Mouse (Mus musculus) liver, embryonic 16.5 days (tissue): ENCODE measurements around the gene Prkrip1. TPM values are rescaled to one million over a fixed set of nuclear protein-coding genes. Genes with fewer than 3 reads are reported as not detected.

Source experiments
- ATAC-seq: fragments of 200-750 bp; cut with Nextera tagmentation; 2 replicates; pipeline ENCODE4 v1.8.0; 2017; ENCODE audit warnings: low read depth, mild to moderate bottlenecking, moderate number of reproducible peaks, moderate library complexity
- H3K27ac ChIP-seq: fragments of 300-500 bp; sonication (generic); 2 replicates; pipeline ENCODE4 v1.5.1; 2014; ENCODE audit warnings: mild to moderate bottlenecking, low read length
- H3K27me3 ChIP-seq: fragments of 300-500 bp; sonication (generic); 2 replicates; pipeline ENCODE4 v1.6.1; 2014; ENCODE audit warnings: low read depth, low read length, mixed read lengths; ENCODE audit not compliant: control insufficient read depth, insufficient read depth
- H3K36me3 ChIP-seq: fragments of 300-500 bp; sonication (generic); 2 replicates; pipeline ENCODE4 v1.6.1; 2014; ENCODE audit warnings: mild to moderate bottlenecking; ENCODE audit not compliant: control insufficient read depth, insufficient read depth
- H3K4me1 ChIP-seq: fragments of 300-500 bp; sonication (generic); 2 replicates; pipeline ENCODE4 v1.6.1; 2014; ENCODE audit warnings: low read depth, low read length, mixed read lengths; ENCODE audit not compliant: control insufficient read depth
- H3K4me2 ChIP-seq: fragments of 300-500 bp; sonication (generic); 2 replicates; pipeline ENCODE4 v1.6.1; 2014; ENCODE audit warnings: low read depth, low read length, mixed read lengths
- H3K4me3 ChIP-seq: fragments of 300-500 bp; sonication (generic); 2 replicates; pipeline ENCODE4 v1.5.1; 2014; ENCODE audit warnings: low read depth, mild to moderate bottlenecking, low read length
- H3K9ac ChIP-seq: fragments of 300-500 bp; sonication (generic); 2 replicates; pipeline ENCODE4 v1.6.1; 2014; ENCODE audit warnings: low read depth, low read length
- H3K9me3 ChIP-seq: fragments of 300-500 bp; sonication (generic); replicated peaks from 2 replicates; pipeline ENCODE4 v1.6.1; 2016; ENCODE audit warnings: low read length; ENCODE audit not compliant: control insufficient read depth
- WGBS: fragments of 180-500 bp; shearing (Covaris S2); extraction: QIAGEN DNeasy Blood & Tissue Kit; methylation state at CpG from one replicate; pipeline ENCODE4 v1.1.7; 2014; ENCODE audit not compliant: insufficient replicate concordance; 5-methylcytosine and 5-hydroxymethylcytosine counted together
- polyA plus RNA-seq: library from polyadenylated mRNA; unstranded; fragments of >200 nt; fragmentation: Nextera tagmentation; extraction: Ambion mirVana; gene quantifications from 2 replicates; pipeline ENCODE4 v1.2.1, GENCODE M21; 2015

The Prkrip1 gene
- polyA plus RNA-seq, 1 experiment from 2014 or later, result 20.8 TPM

- no peaks in the 10 kb centered on the region for H3K9me3 ChIP-seq
- no peaks in the 10 kb centered on the region for H3K36me3 ChIP-seq
- H3K27ac ChIP-seq, result no peak overlapping the region
- WGBS, result 65% methylated on average over 1 of the region's 1 CpGs
- H3K4me3 ChIP-seq, result no peak overlapping the region
- H3K4me1 ChIP-seq, result peaks cover 4% of the 10 kb centered on the region
- no peak overlapping the region for H3K4me2 ChIP-seq
- ATAC-seq, result no peak
- peaks cover 11% of the 10 kb centered on the region for H3K27me3 ChIP-seq
- no peak overlapping the region for H3K9ac ChIP-seq
Observed at GRCm38 (mm10) chr5:136240381-136240780, 41.6 kb upstream of the Prkrip1 start.

- Histone ChIP-seq H3K27me3 (no peaks in the 10 kb centered on the region), H3K4me2 (peak overlapping the region; percentile 52), H3K36me3 (no peaks in the 10 kb centered on the region), H3K4me1 (peaks cover 4% of the 10 kb centered on the region), H3K27ac (no peak overlapping the region), H3K9me3 (no peaks in the 10 kb centered on the region), H3K4me3 (peak overlapping the region; percentile 27; the same call in 1 of the 2 replicates), H3K9ac (no peak overlapping the region)
- ATAC-seq, result no peak
- WGBS, result 3% methylated on average over 19 of the region's 19 CpGs
Observed at GRCm38 (mm10) chr5:136237607-136238006, 38.8 kb upstream of the Prkrip1 start.

GRCm38 (mm10) chr5:136236611-136237010 lies 37.8 kb upstream of the Prkrip1 start:
- WGBS, result 66% methylated on average over 5 of the region's 5 CpGs
- Histone ChIP-seq H3K27ac (no peak overlapping the region), H3K9ac (no peak overlapping the region), H3K36me3 (no peaks in the 10 kb centered on the region), H3K27me3 (peaks cover 1% of the 10 kb centered on the region; the same call in 1 of the 2 replicates), H3K4me3 (no peak overlapping the region), H3K4me1 (peaks cover 4% of the 10 kb centered on the region), H3K9me3 (no peaks in the 10 kb centered on the region), H3K4me2 (no peak overlapping the region)
- no peak for ATAC-seq

- peaks cover 3% of the 10 kb centered on the region; the same call in 1 of the 2 replicates for H3K27me3 ChIP-seq
- no peaks in the 10 kb centered on the region for H3K36me3 ChIP-seq
- H3K9ac ChIP-seq, result no peak overlapping the region
- ATAC-seq, result no peak
- no peak overlapping the region for H3K27ac ChIP-seq
- H3K4me3 ChIP-seq, result no peak overlapping the region
- no peak overlapping the region for H3K4me2 ChIP-seq
- WGBS, result 63% methylated on average over 4 of the region's 4 CpGs
- no peaks in the 10 kb centered on the region for H3K4me1 ChIP-seq
- H3K9me3 ChIP-seq, result no peaks in the 10 kb centered on the region
Observed at GRCm38 (mm10) chr5:136230348-136231035, 31.7 kb upstream of the Prkrip1 start.

GRCm38 (mm10) chr5:136226246-136226876 lies 27.6 kb upstream of the Prkrip1 start:
- H3K27me3 ChIP-seq, result no peaks in the 10 kb centered on the region
- H3K36me3 ChIP-seq, result no peaks in the 10 kb centered on the region
- no peaks in the 10 kb centered on the region for H3K9me3 ChIP-seq
- H3K9ac ChIP-seq, result no peak overlapping the region
- no peaks in the 10 kb centered on the region for H3K4me1 ChIP-seq
- H3K4me3 ChIP-seq, result no peak overlapping the region
- 28% methylated on average over 7 of the region's 7 CpGs for WGBS
- H3K27ac ChIP-seq, result no peak overlapping the region
- no peak overlapping the region for H3K4me2 ChIP-seq
- ATAC-seq, result no peak

GRCm38 (mm10) chr5:136218585-136218984 lies 19.8 kb upstream of the Prkrip1 start:
- Histone ChIP-seq H3K9ac (no peak overlapping the region), H3K4me2 (no peak overlapping the region), H3K27ac (no peak overlapping the region), H3K36me3 (no peaks in the 10 kb centered on the region), H3K4me1 (no peaks in the 10 kb centered on the region), H3K27me3 (no peaks in the 10 kb centered on the region), H3K4me3 (no peak overlapping the region), H3K9me3 (no peaks in the 10 kb centered on the region)
- WGBS, result 73% methylated on average over 12 of the region's 12 CpGs
- no peak for ATAC-seq

- Histone ChIP-seq H3K4me1 (no peaks in the 10 kb centered on the region), H3K9me3 (no peaks in the 10 kb centered on the region), H3K36me3 (no peaks in the 10 kb centered on the region), H3K27ac (no peak overlapping the region), H3K4me3 (no peak overlapping the region), H3K9ac (no peak overlapping the region), H3K27me3 (no peaks in the 10 kb centered on the region), H3K4me2 (no peak overlapping the region)
- WGBS, result 36% methylated on average over 4 of the region's 4 CpGs
- no peak for ATAC-seq
Observed at GRCm38 (mm10) chr5:136217932-136218381, 19.2 kb upstream of the Prkrip1 start.

- Histone ChIP-seq H3K4me3 (no peak overlapping the region), H3K4me2 (no peak overlapping the region), H3K27me3 (no peaks in the 10 kb centered on the region), H3K27ac (no peak overlapping the region), H3K4me1 (no peaks in the 10 kb centered on the region), H3K9me3 (no peaks in the 10 kb centered on the region), H3K36me3 (no peaks in the 10 kb centered on the region), H3K9ac (no peak overlapping the region)
- 62% methylated on average over 18 of the region's 18 CpGs for WGBS
- no peak for ATAC-seq
Observed at GRCm38 (mm10) chr5:136217004-136217665, 18.4 kb upstream of the Prkrip1 start.

- 71% methylated on average over 5 of the region's 5 CpGs for WGBS
- H3K9me3 ChIP-seq, result no peaks in the 10 kb centered on the region
- H3K27me3 ChIP-seq, result no peaks in the 10 kb centered on the region
- no peak overlapping the region for H3K4me3 ChIP-seq
- no peaks in the 10 kb centered on the region for H3K36me3 ChIP-seq
- H3K4me1 ChIP-seq, result no peaks in the 10 kb centered on the region
- no peak overlapping the region for H3K27ac ChIP-seq
- ATAC-seq, result no peak
- no peak overlapping the region for H3K9ac ChIP-seq
- H3K4me2 ChIP-seq, result no peak overlapping the region
Observed at GRCm38 (mm10) chr5:136215958-136216357, 17.2 kb upstream of the Prkrip1 start.
